Mouse (Mus musculus) adrenal gland, postnatal 10 days (tissue): ENCODE measurements around the gene Parp14. TPM values are rescaled to one million over a fixed set of nuclear protein-coding genes. Genes with fewer than 3 reads are reported as not detected.

ENCODE experiments used
- DNase-seq: peaks from one replicate; pipeline ENCODE4 v3.0.0; 2021; ENCODE audit warnings: mixed read lengths
- total RNA-seq, 2 experiments: library from RNA; stranded (reverse); gene quantifications; 2 replicates each; pipeline ENCODE4 v1.2.3; 2021

Parp14 gene
- total RNA-seq, 2 experiments from 2014 or later, result 7.2 to 12.1 TPM

DNA sequence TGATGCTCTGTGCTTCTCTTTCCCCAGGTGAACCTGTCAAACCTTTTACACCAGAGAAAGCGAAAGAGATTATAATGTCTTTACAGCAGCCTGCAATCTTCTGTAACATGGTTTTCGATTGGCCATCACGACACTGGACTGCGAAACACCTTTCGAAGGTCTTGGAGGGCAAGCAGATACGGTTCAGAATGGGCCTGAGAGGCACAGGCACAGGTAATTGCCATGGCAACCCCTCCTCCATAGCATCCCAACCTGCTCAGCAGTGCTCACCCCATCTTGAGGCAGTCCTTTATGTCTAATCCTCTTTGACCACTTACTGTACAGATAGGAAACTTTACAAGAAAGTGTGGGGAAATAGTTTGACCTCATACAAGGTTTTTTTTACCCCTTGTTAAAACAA is 84.2 kb downstream of the Parp14 start:
- no peak for DNase-seq

DNA sequence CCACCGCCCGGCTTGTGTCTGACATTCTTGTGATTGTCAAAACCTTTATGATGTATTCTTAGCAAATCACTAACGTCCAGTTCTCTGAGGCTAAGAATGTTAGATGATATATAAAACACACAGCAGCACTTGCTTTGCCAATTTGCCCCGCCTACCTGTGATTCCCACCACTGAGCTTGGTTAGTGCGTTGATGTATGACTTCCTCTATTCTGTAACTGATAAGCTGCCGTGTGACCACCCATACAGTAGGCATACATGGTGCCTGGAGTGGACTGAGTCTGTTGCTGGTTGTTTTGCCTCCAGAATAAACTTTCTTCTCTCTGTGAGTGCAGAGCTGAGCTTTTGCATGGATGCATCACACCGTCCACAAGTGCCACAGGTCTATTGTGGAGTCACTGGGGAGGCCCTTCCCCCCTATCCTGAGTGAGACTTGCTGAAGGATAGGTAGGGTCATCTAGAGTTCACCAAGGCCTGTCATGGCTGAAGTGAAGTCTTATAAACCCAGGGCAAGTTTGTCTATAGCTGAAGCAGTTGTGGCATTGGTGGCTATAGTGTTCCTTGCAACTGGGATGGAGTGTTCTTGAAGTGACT is 87.1 kb downstream of the Parp14 start:
- DNase-seq, result no peak

DNA sequence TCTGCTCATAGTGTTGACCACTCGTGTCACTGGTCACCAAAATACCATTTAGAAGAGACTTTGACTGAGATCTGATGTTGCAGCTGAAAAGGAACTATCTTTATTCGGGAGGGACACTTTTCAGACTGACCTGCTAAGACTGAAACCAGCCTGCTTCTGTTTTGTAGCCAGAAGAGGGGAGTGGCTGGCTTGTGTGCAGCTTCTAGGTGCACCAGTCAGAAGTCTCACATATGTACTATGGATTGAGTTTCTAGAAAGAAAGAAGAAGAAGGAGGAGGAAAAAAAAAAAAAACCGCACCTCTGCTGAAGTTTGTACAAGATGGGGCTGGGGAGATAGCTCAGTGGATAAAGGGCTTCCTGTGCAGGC is 88.2 kb downstream of the Parp14 start:
- DNase-seq, result no peak

Other genes starting within 250 kb of the Parp14 start
- gene Dirc2, start 102.2 kb downstream of the Parp14 start, total RNA-seq, result 10 to 100 TPM; 27.0 to 30.1 TPM
- gene Hspbap1, start 101.2 kb downstream of the Parp14 start, total RNA-seq, result 1 to 10 TPM; 4.2 to 4.7 TPM
- 10 to 100 TPM; 12.5 to 16.4 TPM for gene Parp9, start 66.9 kb upstream of the Parp14 start, total RNA-seq
- 10 to 100 TPM in 1 of 2 experiments, 1 to 10 TPM in 1; 8.7 to 10.1 TPM for gene Dtx3l, start 67.6 kb upstream of the Parp14 start, total RNA-seq
- gene Kpna1, start 107.2 kb upstream of the Parp14 start, total RNA-seq, result 10 to 100 TPM; 50.6 to 55.9 TPM
- gene Wdr5b, start 169.6 kb upstream of the Parp14 start, total RNA-seq, result 1 to 10 TPM; 4.3 to 5.3 TPM
- 100 to 1,000 TPM; 181 to 193 TPM for gene Fam162a, start 200.1 kb upstream of the Parp14 start, total RNA-seq
- gene Ccdc58, start 200.1 kb upstream of the Parp14 start, total RNA-seq, result 10 to 100 TPM; 57.9 to 74.7 TPM